8 mouse cellular contexts compared by ENCODE assay signal in genomic region chr6:51743105-51743660, GRCm38 (mm10).
DNase-seq lines count a peak whose midpoint lies in the region; ATAC-seq lines count a peak whose summit lies in the region.
"Had no signal": no experiment of that assay in that cellular context is flagged by ENCODE, and none has a peak within 500 bp of the region (broad histone marks: within the 10 kb centered on the region; RNA-seq: fewer than 3 reads in every experiment).

No protein-coding gene starts in this region.

- peak overlapping the region; percentile 56 for H3K27ac ChIP-seq in hindbrain, embryonic 13.5 days
- H3K27ac ChIP-seq in hindbrain, embryonic 11.5 days (ENCODE audit: low read depth, low read length) = no peak overlapping the region
- H3K27ac ChIP-seq in midbrain, embryonic 13.5 days = peak overlapping the region; percentile 55
- H3K27ac ChIP-seq in midbrain, embryonic 10.5 days (replicated peaks) = no peak overlapping the region
- no peak overlapping the region for H3K27ac ChIP-seq in liver, embryonic 15.5 days (replicated peaks)

- no peaks in the 10 kb centered on the region for H3K36me3 ChIP-seq in hindbrain, embryonic 13.5 days
- no peaks in the 10 kb centered on the region for H3K36me3 ChIP-seq in hindbrain, embryonic 11.5 days (ENCODE audit: control insufficient read depth, insufficient read depth, low read length)
- no peaks in the 10 kb centered on the region for H3K36me3 ChIP-seq in midbrain, embryonic 13.5 days
- no peaks in the 10 kb centered on the region for H3K36me3 ChIP-seq in midbrain, embryonic 10.5 days
- no peaks in the 10 kb centered on the region for H3K36me3 ChIP-seq in liver, embryonic 15.5 days (replicated peaks)

- peaks cover 42% of the 10 kb centered on the region for H3K4me1 ChIP-seq in hindbrain, embryonic 13.5 days (replicated peaks)
- no peaks in the 10 kb centered on the region for H3K4me1 ChIP-seq in hindbrain, embryonic 11.5 days (replicated peaks; ENCODE audit: control insufficient read depth, insufficient read depth, low read length)
- H3K4me1 ChIP-seq in midbrain, embryonic 13.5 days (replicated peaks) = peaks cover 46% of the 10 kb centered on the region
- H3K4me1 ChIP-seq in midbrain, embryonic 10.5 days = peaks cover 19% of the 10 kb centered on the region
- H3K4me1 ChIP-seq in liver, embryonic 15.5 days (replicated peaks) = no peaks in the 10 kb centered on the region

- DNase-seq in hindbrain, embryonic 11.5 days (ENCODE audit: low spot score) = no peak
- no peak for DNase-seq in midbrain, embryonic 10.5 days (ENCODE audit: low spot score)
- DNase-seq in testis, postnatal 14 days (ENCODE audit: low spot score) = no peak
- DNase-seq: cerebellum, adult 9-10 months had no signal

- no peak for ATAC-seq in hindbrain, embryonic 13.5 days (ENCODE audit: low FRiP score)
- no peak for ATAC-seq in hindbrain, embryonic 11.5 days (ENCODE audit: low FRiP score)
- no peak; the same call in 1 of the 2 replicates for ATAC-seq in midbrain, embryonic 13.5 days
- no peak for ATAC-seq in liver, embryonic 15.5 days (ENCODE audit: insufficient read depth)
- no peak for ATAC-seq in activated CD4-positive, CD25-positive, alpha-beta regulatory T cell, adult 4 months

- no peak overlapping the region for H3K9ac ChIP-seq in hindbrain, embryonic 13.5 days
- H3K9ac ChIP-seq in hindbrain, embryonic 11.5 days (ENCODE audit: low read depth, low read length) = no peak overlapping the region
- H3K9ac ChIP-seq in midbrain, embryonic 13.5 days (replicated peaks) = no peak overlapping the region
- no peak overlapping the region for H3K9ac ChIP-seq in liver, embryonic 15.5 days

- no peak overlapping the region for H3K4me2 ChIP-seq in hindbrain, embryonic 13.5 days
- H3K4me2 ChIP-seq in hindbrain, embryonic 11.5 days (replicated peaks; ENCODE audit: low read depth, low read length) = no peak overlapping the region
- peak overlapping the region; percentile 6; the same call in 1 of the 2 replicates for H3K4me2 ChIP-seq in midbrain, embryonic 13.5 days (replicated peaks)
- peak overlapping the region; percentile 32 for H3K4me2 ChIP-seq in liver, embryonic 15.5 days

- no peaks in the 10 kb centered on the region for H3K27me3 ChIP-seq in hindbrain, embryonic 13.5 days
- H3K27me3 ChIP-seq in hindbrain, embryonic 11.5 days (ENCODE audit: control insufficient read depth, insufficient read depth, low read length) = no peaks in the 10 kb centered on the region
- H3K27me3 ChIP-seq in midbrain, embryonic 13.5 days = no peaks in the 10 kb centered on the region
- H3K27me3 ChIP-seq in midbrain, embryonic 10.5 days (ENCODE audit: low read depth, poor library complexity, severe bottlenecking) = no peaks in the 10 kb centered on the region
- H3K27me3 ChIP-seq in liver, embryonic 15.5 days = no peaks in the 10 kb centered on the region

- H3K4me3 ChIP-seq in hindbrain, embryonic 13.5 days = no peak overlapping the region
- no peak overlapping the region for H3K4me3 ChIP-seq in hindbrain, embryonic 11.5 days (ENCODE audit: low read depth, low read length)
- no peak overlapping the region for H3K4me3 ChIP-seq in midbrain, embryonic 13.5 days (replicated peaks)
- no peak overlapping the region for H3K4me3 ChIP-seq in midbrain, embryonic 10.5 days
- no peak overlapping the region for H3K4me3 ChIP-seq in liver, embryonic 15.5 days (replicated peaks)

- WGBS in hindbrain, embryonic 13.5 days = 53% methylated on average over 15 of the region's 15 CpGs
- 79% methylated on average over 15 of the region's 15 CpGs for WGBS in hindbrain, embryonic 11.5 days
- WGBS in midbrain, embryonic 13.5 days = 56% methylated on average over 15 of the region's 15 CpGs
- WGBS in midbrain, embryonic 10.5 days = 85% methylated on average over 15 of the region's 15 CpGs
- 18% methylated on average over 15 of the region's 15 CpGs for WGBS in liver, embryonic 15.5 days (ENCODE audit: insufficient replicate concordance)

- no peaks in the 10 kb centered on the region for H3K9me3 ChIP-seq in hindbrain, embryonic 13.5 days
- no peaks in the 10 kb centered on the region for H3K9me3 ChIP-seq in hindbrain, embryonic 11.5 days (ENCODE audit: control insufficient read depth, low read length)
- H3K9me3 ChIP-seq in midbrain, embryonic 13.5 days = no peaks in the 10 kb centered on the region
- H3K9me3 ChIP-seq in midbrain, embryonic 10.5 days (replicated peaks) = no peaks in the 10 kb centered on the region
- H3K9me3 ChIP-seq in liver, embryonic 15.5 days (replicated peaks) = no peaks in the 10 kb centered on the region

Comparison
In these comparisons a context has a peak if more than half of its experiments do, and no peak if none do; other contexts are left out.
1. H3K27ac ChIP-seq: peak in hindbrain, embryonic 13.5 days (single experiment) and midbrain, embryonic 13.5 days (single experiment); none in hindbrain, embryonic 11.5 days (single experiment), midbrain, embryonic 10.5 days (single experiment) and liver, embryonic 15.5 days (single experiment).
2. H3K4me2 ChIP-seq: peak in midbrain, embryonic 13.5 days (single experiment) and liver, embryonic 15.5 days (single experiment); none in hindbrain, embryonic 13.5 days (single experiment) and hindbrain, embryonic 11.5 days (single experiment).